Mouse (Mus musculus): Measurements from ENCODE around the gene Ramp1. TPM values are rescaled to one million over a fixed set of nuclear protein-coding genes. Genes with fewer than 3 reads are reported as not detected.

Gene Ramp1
- polyA plus RNA-seq, 1 experiment from 2014 or later, result 0.10 TPM

DNA sequence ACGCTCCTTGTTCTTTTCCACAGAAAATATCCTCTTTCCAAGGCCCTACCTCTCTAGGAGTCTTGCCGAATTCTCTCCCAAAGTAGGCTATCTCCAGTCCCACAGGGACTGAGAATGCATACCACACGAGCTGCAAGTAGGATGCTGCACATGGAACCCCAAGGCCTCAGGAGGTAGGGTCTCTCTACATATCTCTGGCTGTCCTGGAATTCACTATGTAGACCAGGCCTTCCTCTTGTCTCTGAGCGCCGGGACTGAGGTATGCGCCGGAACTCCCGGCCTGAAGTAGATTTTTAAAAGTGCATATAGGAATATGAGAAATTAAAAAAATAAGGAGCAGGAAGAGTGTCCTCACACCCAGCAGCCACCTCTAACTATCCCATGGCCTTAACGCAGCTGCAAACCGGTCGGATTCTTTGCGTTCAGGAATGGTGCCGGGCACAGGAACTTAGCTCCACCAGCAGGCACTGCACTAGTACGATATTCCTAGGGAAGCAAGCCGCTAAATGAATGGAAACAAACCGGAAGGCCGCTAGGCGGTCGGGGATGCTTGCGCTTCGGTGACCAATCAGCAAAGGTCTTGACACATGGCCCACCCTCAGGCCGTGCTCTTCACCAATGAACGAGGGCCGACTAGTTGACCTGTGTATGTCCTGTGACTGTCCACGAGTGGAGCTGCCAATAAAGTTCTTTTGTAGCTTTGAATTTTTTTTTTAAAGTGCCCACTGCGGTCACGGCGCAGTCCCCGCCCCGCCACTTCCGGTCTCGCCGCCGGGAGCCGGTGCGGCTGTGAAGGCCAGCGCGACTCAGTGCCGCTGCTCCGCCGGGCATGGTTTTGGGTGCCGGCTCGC lies 70.2 kb downstream of the Ramp1 start, which contains the start of gene Ube2f:
TSS of gene Ube2f (plus strand) at position 741 of the 851 bp plus-strand sequence.
- under 1% methylated on average over 43 of the region's 43 CpGs for WGBS
- Histone ChIP-seq H3K4me3 (peak within 1 kb of the TSS; percentile 100), H3K36me3 (replicated peaks) (peaks cover 8% of the 10 kb centered on the region), H3K27ac (peak within 1 kb of the TSS; percentile 93), H3K4me1 (peaks cover 32% of the 10 kb centered on the region), H3K9me3 (no peaks in the 10 kb centered on the region), H3K27me3 (ENCODE audit: poor library complexity, severe bottlenecking) (no peaks in the 10 kb centered on the region)
- peak; percentile 94 for DNase-seq (ENCODE audit: extremely low spot score, low spot score)

DNA sequence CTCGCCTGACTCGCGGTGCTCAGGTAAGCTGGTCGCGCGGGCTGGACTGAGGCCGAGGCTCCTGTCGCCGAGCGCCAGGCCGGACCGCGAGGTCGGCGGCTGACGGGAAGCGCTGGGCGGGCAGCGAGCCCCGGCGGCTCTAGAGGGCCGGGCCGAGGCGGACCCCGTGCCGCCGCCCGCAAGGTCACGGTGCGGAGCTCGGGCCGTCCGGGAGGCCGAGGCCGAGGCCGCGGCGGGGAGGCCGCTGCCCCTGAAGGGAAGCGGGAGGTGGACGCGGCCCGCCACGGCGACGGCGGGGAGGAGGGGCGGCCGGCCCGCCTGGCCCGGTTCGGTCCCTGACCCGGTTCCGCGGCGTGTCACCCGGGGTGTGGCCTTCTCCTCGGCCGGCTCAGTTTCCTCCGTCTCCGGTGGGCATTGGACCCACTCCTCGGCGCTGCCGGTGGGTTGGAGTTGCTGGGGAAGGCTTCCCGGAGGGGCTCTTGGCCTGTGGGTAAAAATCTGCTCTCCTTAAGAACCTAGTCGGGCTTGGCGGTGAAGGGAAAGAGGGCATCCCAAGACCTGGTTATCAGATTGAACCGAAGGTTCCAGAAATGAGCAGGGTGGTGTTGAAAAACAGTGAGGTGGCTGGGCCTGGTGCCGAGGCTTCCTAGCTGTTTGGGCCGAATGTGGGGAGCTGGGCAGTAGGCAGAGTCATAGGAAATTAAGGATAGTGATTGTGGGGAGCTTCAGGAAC lies 71.0 kb downstream of the Ramp1 start:
- Histone ChIP-seq H3K4me1 (peaks cover 32% of the 10 kb centered on the region), H3K27ac (peak overlapping the region; percentile 93), H3K27me3 (ENCODE audit: poor library complexity, severe bottlenecking) (no peaks in the 10 kb centered on the region), H3K9me3 (no peaks in the 10 kb centered on the region), H3K36me3 (replicated peaks) (peaks cover 10% of the 10 kb centered on the region), H3K4me3 (peak overlapping the region; percentile 100)
- under 1% methylated on average over 70 of the region's 70 CpGs for WGBS
- no peak for DNase-seq (ENCODE audit: extremely low spot score, low spot score)

DNA sequence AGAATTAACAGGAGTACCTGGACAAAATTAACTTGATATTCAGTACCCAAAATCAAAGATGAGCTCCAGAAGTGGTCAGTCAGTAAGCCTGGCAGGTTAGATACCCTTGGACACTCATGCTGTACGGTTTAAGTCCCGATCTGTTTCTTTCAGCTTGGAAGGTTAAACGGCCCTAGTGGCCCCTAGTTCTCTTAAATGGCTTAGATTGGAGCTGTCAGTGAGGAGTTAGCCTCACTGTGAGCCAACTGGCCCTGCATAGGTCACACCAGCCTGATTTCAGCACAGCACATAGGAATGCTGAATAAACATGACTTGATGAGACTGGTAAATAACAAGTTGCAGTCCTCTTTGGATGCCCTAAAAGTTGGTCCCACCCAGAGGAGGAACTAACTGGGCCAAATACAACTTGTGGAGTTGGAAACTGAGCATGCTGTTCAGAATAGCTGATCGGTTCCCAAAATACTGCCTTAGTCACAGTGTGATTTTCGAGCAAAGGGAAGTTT lies 71.6 kb downstream of the Ramp1 start:
- H3K9me3 ChIP-seq, result no peaks in the 10 kb centered on the region
- peaks cover 32% of the 10 kb centered on the region for H3K4me1 ChIP-seq
- no peak for DNase-seq (ENCODE audit: extremely low spot score, low spot score)
- peak overlapping the region; percentile 100 for H3K4me3 ChIP-seq
- peak overlapping the region; percentile 93; the same call in 1 of the 2 replicates for H3K27ac ChIP-seq
- H3K27me3 ChIP-seq (ENCODE audit: poor library complexity, severe bottlenecking), result no peaks in the 10 kb centered on the region
- 52% methylated on average over 5 of the region's 5 CpGs for WGBS
- H3K36me3 ChIP-seq (replicated peaks), result peaks cover 10% of the 10 kb centered on the region

DNA sequence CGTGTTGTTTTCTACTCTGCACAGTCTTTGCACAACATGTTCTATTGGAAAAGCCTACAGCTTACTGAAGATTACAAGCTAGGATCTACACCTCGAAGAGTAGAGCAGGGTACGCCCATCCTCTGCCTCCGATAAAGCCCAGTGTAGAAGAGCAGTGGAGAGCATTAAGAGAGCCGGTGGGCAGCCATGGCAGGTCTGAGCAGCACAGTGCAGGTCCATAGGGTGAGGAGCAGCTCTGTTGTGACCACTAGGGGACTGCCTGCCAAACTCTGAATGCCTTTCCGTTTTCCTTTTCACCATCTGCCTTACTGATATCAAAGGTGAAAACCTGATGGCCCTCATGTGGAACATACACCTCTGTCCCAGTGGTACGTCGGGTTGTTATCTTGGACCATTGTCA lies 72.3 kb downstream of the Ramp1 start:
- peaks cover 32% of the 10 kb centered on the region for H3K4me1 ChIP-seq
- DNase-seq (ENCODE audit: extremely low spot score, low spot score), result peak; percentile 29
- WGBS, result 68% methylated on average over 8 of the region's 8 CpGs

DNA sequence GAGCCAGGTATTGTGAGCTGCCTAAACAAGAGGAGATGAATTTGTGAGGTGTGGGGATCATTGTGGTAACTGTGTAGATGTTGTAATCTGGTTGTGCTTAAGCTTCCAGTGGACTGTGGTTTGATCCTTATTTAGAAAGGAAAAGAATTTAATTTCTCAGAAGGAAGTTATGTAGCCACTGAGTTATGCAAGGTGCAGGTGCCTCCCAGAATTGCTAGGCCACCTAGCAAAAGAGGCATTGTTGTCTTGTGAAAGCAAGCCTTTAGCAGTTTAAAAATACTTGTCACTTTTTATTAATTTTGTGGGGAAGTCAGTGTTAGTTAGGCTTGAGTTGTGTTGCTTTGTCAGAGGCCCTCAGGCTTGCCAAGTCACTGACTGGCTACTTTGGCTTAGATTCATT lies 78.3 kb downstream of the Ramp1 start:
- no peaks in the 10 kb centered on the region for H3K4me1 ChIP-seq
- no peaks in the 10 kb centered on the region for H3K9me3 ChIP-seq
- no peaks in the 10 kb centered on the region for H3K27me3 ChIP-seq (ENCODE audit: poor library complexity, severe bottlenecking)
- no peak for DNase-seq (ENCODE audit: extremely low spot score, low spot score)
- H3K4me3 ChIP-seq, result no peak overlapping the region
- H3K27ac ChIP-seq, result no peak overlapping the region
- H3K36me3 ChIP-seq (replicated peaks), result peaks cover 23% of the 10 kb centered on the region

More for the DNA sequence above, 72.3 kb downstream of the Ramp1 start:
- peak overlapping the region; percentile 100; the same call in 1 of the 2 replicates for H3K4me3 ChIP-seq
- no peaks in the 10 kb centered on the region for H3K9me3 ChIP-seq
- no peak overlapping the region for H3K27ac ChIP-seq
- H3K27me3 ChIP-seq (ENCODE audit: poor library complexity, severe bottlenecking), result no peaks in the 10 kb centered on the region
- H3K36me3 ChIP-seq (replicated peaks), result peaks cover 13% of the 10 kb centered on the region

DNA sequence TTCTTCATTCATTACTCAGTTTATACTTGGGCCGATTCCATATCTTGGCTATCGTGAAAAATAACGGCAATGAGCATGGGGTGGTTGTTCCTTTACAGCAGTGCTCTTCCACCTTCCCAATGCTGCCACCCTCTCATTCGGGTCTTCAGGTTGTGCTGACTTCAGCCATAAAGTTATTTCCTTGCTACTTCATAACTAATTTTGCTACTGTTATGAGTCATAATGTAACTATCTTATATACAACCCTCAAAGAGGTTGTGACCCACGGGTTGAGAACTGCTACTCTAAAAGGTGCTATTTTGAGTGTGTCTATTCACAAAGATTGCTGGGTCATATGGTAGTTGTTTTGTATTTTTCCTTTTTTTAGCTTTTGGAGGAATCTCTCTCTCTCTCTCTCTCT lies 80.2 kb downstream of the Ramp1 start:
- no peak for DNase-seq (ENCODE audit: extremely low spot score, low spot score)
- 94% methylated on average over 5 of the region's 5 CpGs for WGBS
- Histone ChIP-seq H3K4me3 (no peak overlapping the region), H3K27ac (no peak overlapping the region), H3K4me1 (no peaks in the 10 kb centered on the region), H3K36me3 (replicated peaks) (peaks cover 16% of the 10 kb centered on the region), H3K9me3 (no peaks in the 10 kb centered on the region), H3K27me3 (ENCODE audit: poor library complexity, severe bottlenecking) (no peaks in the 10 kb centered on the region)

DNA sequence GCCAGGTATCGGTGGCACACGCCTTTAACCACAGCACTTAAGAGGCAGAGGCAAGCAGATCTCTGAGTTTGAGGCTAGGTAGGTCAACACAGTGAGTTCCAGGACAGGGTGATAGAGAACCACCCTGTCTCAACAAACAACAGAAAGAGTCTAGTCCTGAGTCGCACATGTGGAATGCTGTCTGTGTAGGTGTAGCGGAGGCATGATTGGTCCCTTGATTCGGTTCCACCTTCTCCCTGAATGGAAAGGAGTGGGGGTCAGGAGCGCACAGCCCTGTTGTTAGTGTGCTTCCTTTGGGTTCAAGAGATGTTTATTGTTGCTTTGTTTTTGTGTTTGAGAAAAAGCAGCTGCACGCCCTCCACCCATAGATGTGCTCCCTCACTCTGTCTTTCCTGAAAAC lies 82.9 kb downstream of the Ramp1 start:
- Histone ChIP-seq H3K4me3 (no peak overlapping the region), H3K36me3 (replicated peaks) (peaks cover 29% of the 10 kb centered on the region), H3K9me3 (no peaks in the 10 kb centered on the region), H3K27me3 (ENCODE audit: poor library complexity, severe bottlenecking) (no peaks in the 10 kb centered on the region), H3K27ac (no peak overlapping the region), H3K4me1 (no peaks in the 10 kb centered on the region)
- 93% methylated on average over 7 of the region's 7 CpGs for WGBS
- no peak for DNase-seq (ENCODE audit: extremely low spot score, low spot score)

DNA sequence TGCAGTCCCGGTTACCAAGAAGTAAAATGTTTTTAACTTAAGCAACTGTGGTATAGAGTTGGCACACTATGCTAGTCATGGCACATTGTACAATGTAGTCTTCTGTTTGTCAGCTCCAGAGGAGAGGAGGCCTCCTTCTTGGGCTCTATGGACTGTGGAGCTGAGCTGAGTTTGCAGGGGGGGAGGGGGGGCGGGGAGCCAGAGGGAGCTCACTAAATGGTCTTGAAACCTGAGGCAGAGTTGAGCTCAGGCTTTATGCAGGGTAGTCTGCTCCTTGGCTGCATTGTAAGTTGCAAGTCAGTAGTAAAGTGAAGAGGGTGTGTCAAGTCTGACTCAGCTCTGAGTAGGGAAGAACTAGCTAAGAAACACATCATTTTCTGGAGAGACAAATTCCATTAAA lies 92.6 kb downstream of the Ramp1 start:
- DNase-seq (ENCODE audit: extremely low spot score, low spot score), result no peak
- H3K27me3 ChIP-seq (ENCODE audit: poor library complexity, severe bottlenecking), result no peaks in the 10 kb centered on the region
- H3K4me1 ChIP-seq, result no peaks in the 10 kb centered on the region
- H3K36me3 ChIP-seq (replicated peaks), result peaks cover 36% of the 10 kb centered on the region
- H3K27ac ChIP-seq, result no peak overlapping the region
- no peak overlapping the region for H3K4me3 ChIP-seq
- no peaks in the 10 kb centered on the region for H3K9me3 ChIP-seq
- WGBS, result 90% methylated on average over 2 of the region's 2 CpGs

Other genes starting within 250 kb of the Ramp1 start
- not detected in 2 replicates for gene Prlh, start 226.7 kb upstream of the Ramp1 start, polyA plus RNA-seq (2016; fragmentation: Nextera tagmentation; extraction: Ambion mirVana)
- 0.10 and 0.22 TPM in 2 replicates for gene Rab17, start 210.2 kb upstream of the Ramp1 start, polyA plus RNA-seq (2016; fragmentation: Nextera tagmentation; extraction: Ambion mirVana)
- gene Lrrfip1, start 181.1 kb upstream of the Ramp1 start, polyA plus RNA-seq (2016; fragmentation: Nextera tagmentation; extraction: Ambion mirVana), result 25.1 and 26.4 TPM in 2 replicates
- gene Rbm44, start 34.7 kb upstream of the Ramp1 start, polyA plus RNA-seq (2016; fragmentation: Nextera tagmentation; extraction: Ambion mirVana), result 0.26 and 0.67 TPM in 2 replicates
- 95.3 and 99.9 TPM in 2 replicates for gene Ube2f, start 70.5 kb downstream of the Ramp1 start, polyA plus RNA-seq (2016; fragmentation: Nextera tagmentation; extraction: Ambion mirVana)
- 18.5 and 18.7 TPM in 2 replicates for gene Scly, start 118.5 kb downstream of the Ramp1 start, polyA plus RNA-seq (2016; fragmentation: Nextera tagmentation; extraction: Ambion mirVana)
- 0.04 TPM in 1 of 2 replicates, not detected in the other for gene Espnl, start 142.3 kb downstream of the Ramp1 start, polyA plus RNA-seq (2016; fragmentation: Nextera tagmentation; extraction: Ambion mirVana)
- 0.11 and 0.14 TPM in 2 replicates for gene Klhl30, start 171.2 kb downstream of the Ramp1 start, polyA plus RNA-seq (2016; fragmentation: Nextera tagmentation; extraction: Ambion mirVana)
- gene Erfe, start 186.6 kb downstream of the Ramp1 start, polyA plus RNA-seq (2016; fragmentation: Nextera tagmentation; extraction: Ambion mirVana), result 1.1 and 1.6 TPM in 2 replicates
- 168 and 176 TPM in 2 replicates for gene Ilkap, start 219.0 kb downstream of the Ramp1 start, polyA plus RNA-seq (2016; fragmentation: Nextera tagmentation; extraction: Ambion mirVana)
- gene Hes6, start 234.2 kb downstream of the Ramp1 start, polyA plus RNA-seq (2016; fragmentation: Nextera tagmentation; extraction: Ambion mirVana), result 156 and 177 TPM in 2 replicates

All from forebrain, embryonic 10.5 days (tissue).